Mouse (Mus musculus) left cerebral cortex, adult 8-10 months (tissue): Measurements from ENCODE around the gene 1700022I11Rik. TPM values are rescaled to one million over a fixed set of nuclear protein-coding genes. Genes with fewer than 3 reads are reported as not detected.
A peak's percentile ranks its signal among the peaks of the same experiment; 100 is the strongest.

ENCODE experiments used
- DNase-seq, 2 experiments: peaks; one replicate each; pipeline ENCODE4 v3.0.0; 2022; ENCODE audit warnings: low spot score in 2 of 2
- total RNA-seq, 4 experiments: library from RNA; stranded (reverse); gene quantifications; 2 replicates each; pipeline ENCODE4 v1.2.4; 2022

The 1700022I11Rik gene
- not detected for total RNA-seq

GRCm38 (mm10) chr4:42969304-42969703 lies at the start of gene 1700022I11Rik:
TSS of gene 1700022I11Rik (plus strand) at chr4:42969604.
- no peak for DNase-seq

GRCm38 (mm10) chr4:42920726-42921125 lies 48.7 kb upstream of the 1700022I11Rik start:
- no peak for DNase-seq

- DNase-seq, result peak in 1 of 2 experiments; percentile 80
Observed at GRCm38 (mm10) chr4:42921536-42921935, 47.9 kb upstream of the 1700022I11Rik start.

DNA sequence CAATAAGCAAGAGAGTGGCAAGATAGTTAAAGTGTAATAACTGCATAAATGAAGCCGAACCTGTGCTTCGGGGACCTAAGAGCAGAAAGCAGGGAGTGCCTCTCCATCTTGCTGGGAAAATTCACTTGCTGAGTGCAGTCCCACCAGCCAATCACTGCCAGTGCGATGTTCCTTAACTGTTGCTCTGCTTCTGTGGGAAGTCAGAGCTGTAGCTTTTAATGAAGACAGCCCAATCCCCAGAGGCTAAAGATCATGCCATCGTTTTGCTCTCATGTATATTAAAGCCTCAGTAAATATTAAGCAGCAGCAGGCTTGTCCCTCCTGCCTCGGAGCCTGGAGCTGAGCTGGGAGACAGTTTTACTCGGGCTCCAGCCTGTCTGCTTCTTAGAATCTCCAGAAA lies 47.3 kb upstream of the 1700022I11Rik start:
- no peak for DNase-seq

- no peak for DNase-seq
Observed at GRCm38 (mm10) chr4:42922461-42922860, 46.9 kb upstream of the 1700022I11Rik start.

- no peak for DNase-seq
Observed at GRCm38 (mm10) chr4:42924095-42924710, 45.2 kb upstream of the 1700022I11Rik start.

DNA sequence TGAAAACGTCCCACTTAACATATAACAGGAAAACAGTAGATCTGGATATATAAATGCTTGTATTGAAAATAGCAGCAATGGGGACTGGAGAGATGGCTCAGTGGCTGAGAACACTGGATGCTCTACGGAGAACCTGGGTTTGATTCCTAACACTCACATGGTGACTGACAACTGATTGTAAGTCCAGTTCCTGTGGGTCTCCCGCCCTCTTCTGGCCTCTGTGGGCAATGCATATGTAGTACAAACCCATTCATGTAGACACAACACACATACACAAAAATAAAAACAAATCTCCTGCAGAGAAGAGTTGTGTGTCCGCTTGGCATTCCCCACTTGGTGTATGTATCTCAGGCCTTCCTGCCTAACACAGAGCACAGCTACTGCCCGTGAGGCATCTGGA lies 41.2 kb upstream of the 1700022I11Rik start:
- DNase-seq, result no peak

DNA sequence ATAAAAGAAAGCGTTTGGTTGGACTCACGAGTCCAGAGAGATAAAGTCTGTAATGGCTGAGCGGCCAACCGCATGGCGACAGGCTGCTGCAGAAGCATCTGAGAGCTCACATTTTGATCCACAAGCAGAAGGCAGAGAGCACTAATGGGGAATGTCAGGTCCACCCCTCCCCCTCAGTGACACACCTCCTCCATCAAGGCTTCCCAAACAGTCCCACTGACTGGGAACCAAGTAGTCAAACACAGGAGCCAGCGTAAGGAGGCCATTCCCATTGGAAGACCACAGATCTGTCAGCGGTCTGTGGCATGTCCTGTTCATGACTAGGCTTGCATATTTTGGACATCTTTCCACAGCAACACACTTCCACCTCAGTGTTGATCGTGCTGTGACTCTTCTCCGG lies 40.5 kb upstream of the 1700022I11Rik start:
- DNase-seq, result no peak

DNA sequence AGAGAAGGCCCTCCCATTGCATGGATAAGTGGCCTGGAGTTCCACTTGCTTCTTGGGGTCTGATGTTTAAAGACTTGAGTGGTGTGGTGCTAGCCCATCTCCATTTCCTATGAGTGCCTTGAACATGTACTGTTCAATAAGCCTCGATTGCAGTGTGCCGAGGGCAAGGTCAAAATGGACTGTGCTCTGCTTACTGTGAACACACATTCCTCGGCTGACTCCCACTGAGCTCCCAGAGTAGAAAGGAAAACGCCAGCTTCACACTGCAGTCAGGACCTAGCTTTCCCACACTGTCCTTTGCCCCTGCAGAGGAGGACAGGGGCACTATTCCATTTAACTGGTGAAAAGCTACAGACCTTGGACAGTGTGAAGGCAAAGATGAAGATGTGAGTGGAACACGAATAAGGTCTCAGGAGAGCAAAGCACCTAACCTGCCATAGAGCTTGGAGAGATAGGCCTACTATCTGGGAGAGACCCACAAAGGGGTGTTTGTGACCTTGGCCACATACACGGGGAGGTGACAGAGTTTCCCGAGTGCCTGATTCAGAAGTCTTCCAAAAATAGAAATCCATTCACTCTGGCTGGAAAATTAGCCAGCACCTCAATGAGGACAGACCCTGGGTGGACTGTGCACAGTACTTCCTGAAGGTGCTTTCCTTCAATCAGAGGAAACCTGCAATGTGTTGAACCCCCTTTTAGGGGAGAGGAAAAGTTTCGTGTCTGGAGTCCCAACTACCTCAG lies 37.0 kb upstream of the 1700022I11Rik start:
- no peak for DNase-seq

GRCm38 (mm10) chr4:42933630-42934029 lies 35.8 kb upstream of the 1700022I11Rik start:
- peak in 1 of 2 experiments; percentile 37 for DNase-seq

- DNase-seq, result peak in 1 of 2 experiments; percentile 19
Observed at GRCm38 (mm10) chr4:42941396-42941795, 28.0 kb upstream of the 1700022I11Rik start.

- DNase-seq, result no peak
Observed at GRCm38 (mm10) chr4:42943341-42943740, 26.1 kb upstream of the 1700022I11Rik start.

- DNase-seq, result peak in 1 of 2 experiments; percentile 23
Observed at GRCm38 (mm10) chr4:42944185-42944584, 25.2 kb upstream of the 1700022I11Rik start.

GRCm38 (mm10) chr4:42945043-42945442 lies 24.4 kb upstream of the 1700022I11Rik start:
- no peak for DNase-seq

GRCm38 (mm10) chr4:42945445-42945844 lies 24.0 kb upstream of the 1700022I11Rik start:
- no peak for DNase-seq

DNA sequence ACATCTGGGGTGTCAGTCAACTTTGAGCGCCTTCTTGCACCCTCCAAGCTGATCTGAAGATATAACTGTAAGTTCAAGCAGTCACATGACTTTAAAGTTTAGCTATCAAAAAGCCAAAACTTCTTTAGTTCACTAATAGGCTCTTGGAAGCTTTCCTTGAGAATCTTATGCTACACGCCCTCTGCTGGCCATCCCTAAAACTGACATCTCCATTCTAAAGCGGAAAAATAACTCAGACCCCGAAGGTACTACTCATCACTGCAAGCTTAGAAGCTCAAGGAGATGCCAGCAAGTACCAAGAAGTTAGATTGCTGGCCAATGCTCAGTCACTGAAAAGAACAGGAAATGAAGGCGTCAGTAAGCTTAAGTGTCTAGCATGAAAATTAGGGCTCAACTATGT lies 23.5 kb upstream of the 1700022I11Rik start:
- DNase-seq, result peak in 1 of 2 experiments; percentile 55

GRCm38 (mm10) chr4:42946733-42947290 lies 22.6 kb upstream of the 1700022I11Rik start:
- peak; percentile 67 to 95 for DNase-seq

- no peak for DNase-seq
Observed at GRCm38 (mm10) chr4:42948527-42948926, 20.9 kb upstream of the 1700022I11Rik start.

GRCm38 (mm10) chr4:42949051-42949675 lies 20.2 kb upstream of the 1700022I11Rik start:
- no peak for DNase-seq

GRCm38 (mm10) chr4:42949676-42950051 lies 19.7 kb upstream of the 1700022I11Rik start, which contains the start of gene Dnajb5:
TSS of gene Dnajb5 (plus strand) at chr4:42949814.
- DNase-seq, result peak; percentile 99

DNA sequence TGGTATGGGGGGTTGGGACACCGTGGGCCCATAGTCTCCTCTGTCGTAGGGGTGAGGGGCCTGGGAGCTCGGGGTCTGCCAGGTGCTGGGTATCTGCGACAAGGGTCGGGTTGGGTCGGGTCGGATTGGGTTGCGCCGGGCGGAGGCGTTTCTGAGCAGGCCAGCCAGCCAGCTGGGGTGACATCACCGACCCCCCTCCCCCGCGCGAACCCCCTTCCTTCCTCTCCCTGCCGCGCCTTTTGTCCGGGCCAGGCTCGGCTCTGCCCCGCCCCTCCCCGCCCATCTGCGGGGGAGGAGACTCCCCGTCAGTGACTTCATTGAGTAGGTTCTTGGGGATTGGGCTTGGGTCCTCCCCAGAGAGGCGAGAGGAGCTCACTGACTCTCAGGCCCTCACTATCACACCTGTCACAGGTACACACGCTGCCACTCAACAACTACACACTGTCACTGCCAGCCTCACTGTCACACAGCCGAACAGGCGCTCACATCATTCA lies 19.3 kb upstream of the 1700022I11Rik start:
- DNase-seq, result peak; percentile 78 to 92
